Mouse (Mus musculus) megakaryocyte-erythroid progenitor cell, adult 5-6 weeks (primary cell): ENCODE results near the gene Cldnd1. TPM values are rescaled to one million over a fixed set of nuclear protein-coding genes. Genes with fewer than 3 reads are reported as not detected.

Source experiments
- total RNA-seq, 2 experiments: library from RNA; stranded (forward) in 1 of 2; stranded (reverse) in 1 of 2; fragments of 200-1000, 215-1000 nt in 1 of 2; fragments of >200 nt in 1 of 2; fragmentation: Nextera tagmentation in 1 of 2; gene quantifications; 2 replicates each; pipeline ENCODE4 v1.2.3; 2014 to 2017

The Cldnd1 gene
- total RNA-seq, 2 experiments from 2014 or later, result 36.4 to 41.1 TPM

Other genes starting within 250 kb of the Cldnd1 start
- 40.1 and 61.6 TPM in 2 replicates for gene St3gal6, start 203.7 kb upstream of the Cldnd1 start, total RNA-seq (2014; fragmentation: Nextera tagmentation)
- gene St3gal6, start 203.7 kb upstream of the Cldnd1 start, total RNA-seq (2017), result 39.9 and 44.9 TPM in 2 replicates
- not detected in 2 replicates for gene Gm813, start 110.9 kb upstream of the Cldnd1 start, total RNA-seq (2014; fragmentation: Nextera tagmentation)
- not detected in 2 replicates for gene Gm813, start 110.9 kb upstream of the Cldnd1 start, total RNA-seq (2017)
- gene E330017A01Rik, start 89.2 kb upstream of the Cldnd1 start, total RNA-seq (2014; fragmentation: Nextera tagmentation), result not detected in 2 replicates
- gene E330017A01Rik, start 89.2 kb upstream of the Cldnd1 start, total RNA-seq (2017), result not detected in 2 replicates
- gene Cpox, start 57.6 kb upstream of the Cldnd1 start, total RNA-seq (2014; fragmentation: Nextera tagmentation), result 250 and 314 TPM in 2 replicates
- gene Cpox, start 57.6 kb upstream of the Cldnd1 start, total RNA-seq (2017), result 138 and 210 TPM in 2 replicates
- not detected in 2 replicates for gene Gpr15, start 8.8 kb upstream of the Cldnd1 start, total RNA-seq (2014; fragmentation: Nextera tagmentation)
- not detected in 2 replicates for gene Gpr15, start 8.8 kb upstream of the Cldnd1 start, total RNA-seq (2017)
- not detected in 2 replicates for gene Olfr172, start 35.3 kb downstream of the Cldnd1 start, total RNA-seq (2014; fragmentation: Nextera tagmentation)
- gene Olfr172, start 35.3 kb downstream of the Cldnd1 start, total RNA-seq (2017), result not detected in 2 replicates
- gene Olfr173, start 72.4 kb downstream of the Cldnd1 start, total RNA-seq (2014; fragmentation: Nextera tagmentation), result not detected in 2 replicates
- gene Olfr173, start 72.4 kb downstream of the Cldnd1 start, total RNA-seq (2017), result not detected in 2 replicates
- gene Olfr175-ps1, start 98.9 kb downstream of the Cldnd1 start, total RNA-seq (2014; fragmentation: Nextera tagmentation), result not detected in 2 replicates
- gene Olfr175-ps1, start 98.9 kb downstream of the Cldnd1 start, total RNA-seq (2017), result not detected in 2 replicates
- not detected in 2 replicates for gene Olfr177, start 146.9 kb downstream of the Cldnd1 start, total RNA-seq (2014; fragmentation: Nextera tagmentation)
- gene Olfr177, start 146.9 kb downstream of the Cldnd1 start, total RNA-seq (2017), result not detected in 2 replicates
- not detected in 2 replicates for gene Olfr178, start 164.2 kb downstream of the Cldnd1 start, total RNA-seq (2014; fragmentation: Nextera tagmentation)
- gene Olfr178, start 164.2 kb downstream of the Cldnd1 start, total RNA-seq (2017), result not detected in 2 replicates
- not detected in 2 replicates for gene Olfr181, start 200.8 kb downstream of the Cldnd1 start, total RNA-seq (2014; fragmentation: Nextera tagmentation)
- gene Olfr181, start 200.8 kb downstream of the Cldnd1 start, total RNA-seq (2017), result not detected in 2 replicates
- gene Olfr180, start 201.5 kb downstream of the Cldnd1 start, total RNA-seq (2014; fragmentation: Nextera tagmentation), result not detected in 2 replicates
- not detected in 2 replicates for gene Olfr180, start 201.5 kb downstream of the Cldnd1 start, total RNA-seq (2017)